Mouse (Mus musculus) ES-Bruce4 (cell line): ENCODE data around the gene Tap1. TPM values are rescaled to one million over a fixed set of nuclear protein-coding genes. Genes with fewer than 3 reads are reported as not detected.

Experiments used
- H3K27ac ChIP-seq: 2 replicates; pipeline ENCODE4 v1.5.1; 2012; ENCODE audit warnings: low read length, inconsistent platforms; ENCODE audit not compliant: insufficient read depth
- H3K27me3 ChIP-seq: 2 replicates; pipeline ENCODE4 v1.6.1; 2012; ENCODE audit warnings: mild to moderate bottlenecking, low read length, inconsistent platforms; ENCODE audit not compliant: control insufficient read depth, poor library complexity, insufficient read depth, severe bottlenecking
- H3K36me3 ChIP-seq: 2 replicates; pipeline ENCODE4 v1.6.1; 2012; ENCODE audit warnings: inconsistent platforms, mild to moderate bottlenecking, low read length, moderate library complexity; ENCODE audit not compliant: control insufficient read depth, poor library complexity, insufficient read depth, severe bottlenecking
- H3K4me1 ChIP-seq: one replicate; pipeline ENCODE4 v1.8.1; 2011; ENCODE audit warnings: low read length; ENCODE audit not compliant: control insufficient read depth, insufficient read depth
- H3K4me3 ChIP-seq: 2 replicates; pipeline ENCODE4 v1.5.1; 2011; ENCODE audit warnings: low read depth, mild to moderate bottlenecking, low read length
- H3K9ac ChIP-seq: 2 replicates; pipeline ENCODE4 v1.6.1; 2012; ENCODE audit warnings: low read depth, mild to moderate bottlenecking, inconsistent platforms; ENCODE audit not compliant: poor library complexity, severe bottlenecking
- H3K9me3 ChIP-seq: replicated peaks from 2 replicates; pipeline ENCODE4 v1.6.1; 2012; ENCODE audit warnings: mild to moderate bottlenecking, low read length, inconsistent platforms; ENCODE audit not compliant: control insufficient read depth, poor library complexity, insufficient read depth, severe bottlenecking
- CTCF ChIP-seq: IDR thresholded peaks from one replicate; pipeline ENCODE4 v1.8.1; 2011; ENCODE audit warnings: low read depth, low read length
- EP300 ChIP-seq: IDR thresholded peaks from 2 replicates; pipeline ENCODE4 v1.6.1; 2011; ENCODE audit warnings: low read depth, low read length; ENCODE audit not compliant: insufficient read depth
- POLR2A ChIP-seq: IDR thresholded peaks from one replicate; pipeline ENCODE4 v1.8.1; 2011; ENCODE audit warnings: low read length; ENCODE audit not compliant: insufficient read depth
- polyA plus RNA-seq: library from polyadenylated mRNA; stranded (reverse); fragments of >200 nt; gene quantifications from 2 replicates; pipeline ENCODE4 v1.2.4, GENCODE M21; 2011; ENCODE audit warnings: low read depth; ENCODE audit not compliant: missing spikeins, insufficient read depth, insufficient read length

Tap1 gene
- polyA plus RNA-seq, 1 experiment, result 24.6 TPM

- TF ChIP-seq EP300, result no peak
- TF ChIP-seq POLR2A, result no peak
- TF ChIP-seq CTCF, result no peak
- Histone ChIP-seq H3K36me3 (no peaks in the 10 kb centered on the region), H3K27ac (no peak overlapping the region), H3K4me3 (no peak overlapping the region), H3K27me3 (0 out of 2 replicates have a peak, but pooled peaks cover 2% of the 10 kb centered on the region), H3K4me1 (no peaks in the 10 kb centered on the region), H3K9me3 (no peaks in the 10 kb centered on the region), H3K9ac (no peak overlapping the region)
These were observed 9.1 kb downstream of the Tap1 start for GRCm38 (mm10) chr17:34196491-34196890.

GRCm38 (mm10) chr17:34196941-34197894, 9.9 kb downstream of the Tap1 start, which contains the start of gene Psmb8:
Gene Psmb8, plus strand, starts transcription at chr17:34197721.
- Histone ChIP-seq H3K9ac (peak within 1 kb of the TSS; percentile 32; the same call in 1 of the 2 replicates), H3K4me3 (peak within 1 kb of the TSS; percentile 52), H3K36me3 (no peaks in the 10 kb centered on the region), H3K9me3 (no peaks in the 10 kb centered on the region), H3K27ac (no peak within 1 kb of the TSS), H3K27me3 (0 out of 2 replicates have a peak, but pooled peaks cover 2% of the 10 kb centered on the region), H3K4me1 (no peaks in the 10 kb centered on the region)
- TF ChIP-seq CTCF (no peak), POLR2A (no peak), EP300 (no peak)

GRCm38 (mm10) chr17:34197904-34198520, 10.7 kb downstream of the Tap1 start:
- H3K9ac ChIP-seq, result peak overlapping the region; percentile 32; the same call in 1 of the 2 replicates
- no peaks in the 10 kb centered on the region for H3K9me3 ChIP-seq
- H3K27me3 ChIP-seq, result 0 out of 2 replicates have a peak, but pooled peaks cover 2% of the 10 kb centered on the region
- H3K36me3 ChIP-seq, result no peaks in the 10 kb centered on the region
- no peaks in the 10 kb centered on the region for H3K4me1 ChIP-seq
- TF ChIP-seq POLR2A (no peak), EP300 (no peak), CTCF (no peak)
- H3K4me3 ChIP-seq, result peak overlapping the region; percentile 52
- H3K27ac ChIP-seq, result no peak overlapping the region

GRCm38 (mm10) chr17:34198521-34198912, 11.2 kb downstream of the Tap1 start:
- Histone ChIP-seq H3K4me3 (peak overlapping the region; percentile 52), H3K9ac (peak overlapping the region; percentile 32; the same call in 1 of the 2 replicates), H3K9me3 (no peaks in the 10 kb centered on the region), H3K27ac (no peak overlapping the region), H3K4me1 (no peaks in the 10 kb centered on the region), H3K36me3 (no peaks in the 10 kb centered on the region), H3K27me3 (0 out of 2 replicates have a peak, but pooled peaks cover 2% of the 10 kb centered on the region)
- no peak for TF ChIP-seq CTCF
- no peak for TF ChIP-seq POLR2A
- TF ChIP-seq EP300, result no peak

DNA sequence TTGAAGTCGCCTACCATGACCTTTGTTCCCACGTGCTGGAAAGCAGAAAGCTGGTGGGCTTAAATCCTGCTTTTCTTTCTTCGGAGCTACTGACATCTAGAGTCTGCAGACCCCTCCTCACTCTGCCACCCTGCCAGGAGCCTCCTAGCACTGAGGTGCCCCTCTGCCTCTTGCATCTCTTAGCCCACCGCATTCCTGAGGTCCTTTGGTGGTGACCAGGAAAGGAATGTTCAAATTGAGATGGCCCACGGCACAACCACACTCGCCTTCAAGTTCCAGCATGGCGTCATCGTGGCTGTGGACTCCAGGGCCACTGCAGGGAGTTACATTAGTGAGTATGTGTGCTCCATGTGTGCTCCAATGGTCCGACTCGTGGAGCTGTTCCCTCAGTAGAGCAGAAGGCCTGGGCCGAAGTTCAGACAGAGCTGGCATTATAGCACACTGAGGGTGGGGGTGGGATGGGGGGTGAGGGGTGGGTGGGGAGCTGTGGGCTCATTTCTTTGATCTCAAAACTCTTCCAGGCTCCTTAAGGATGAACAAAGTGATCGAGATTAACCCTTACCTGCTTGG, 11.8 kb downstream of the Tap1 start:
- H3K4me3 ChIP-seq, result no peak overlapping the region
- H3K4me1 ChIP-seq, result no peaks in the 10 kb centered on the region
- no peaks in the 10 kb centered on the region for H3K9me3 ChIP-seq
- TF ChIP-seq CTCF (no peak), POLR2A (no peak)
- no peaks in the 10 kb centered on the region for H3K36me3 ChIP-seq
- 0 out of 2 replicates have a peak, but pooled peaks cover 2% of the 10 kb centered on the region for H3K27me3 ChIP-seq
- H3K27ac ChIP-seq, result no peak overlapping the region
- no peak overlapping the region for H3K9ac ChIP-seq
